Mouse (Mus musculus) layer of hippocampus, postnatal 14 days (tissue): ENCODE results near the gene Olfr804. TPM values are rescaled to one million over a fixed set of nuclear protein-coding genes. Genes with fewer than 3 reads are reported as not detected.

Experiments
- DNase-seq, 2 experiments: peaks; one replicate each; pipeline ENCODE4 v3.0.0; 2021 to 2022; ENCODE audit warnings: low spot score in 2 of 2, mixed read lengths in 1 of 2
- long read RNA-seq, 2 experiments: library from polyadenylated mRNA; stranded (forward); transcript quantifications; one replicate each; pipeline ENCODE4 v2.0.0; 2021
- microRNA-seq, 2 experiments: library from miRNA; unstranded; fragments of <30 nt; microRNA quantifications; one replicate each; pipeline ENCODE4 v1.2.0; 2021
- total RNA-seq, 2 experiments: library from RNA; stranded (reverse); gene quantifications; 2 replicates each; pipeline ENCODE4 v1.2.3; 2021

Gene Olfr804
- total RNA-seq, result not detected
- long read RNA-seq, experiment 1, result 0 reads
- long read RNA-seq, experiment 2, result 0 reads

GRCm38 (mm10) chr10:129702910-129703309 lies at the start of gene Olfr804:
TSS of gene Olfr804 (plus strand) at chr10:129703210.
- no peak for DNase-seq

DNA sequence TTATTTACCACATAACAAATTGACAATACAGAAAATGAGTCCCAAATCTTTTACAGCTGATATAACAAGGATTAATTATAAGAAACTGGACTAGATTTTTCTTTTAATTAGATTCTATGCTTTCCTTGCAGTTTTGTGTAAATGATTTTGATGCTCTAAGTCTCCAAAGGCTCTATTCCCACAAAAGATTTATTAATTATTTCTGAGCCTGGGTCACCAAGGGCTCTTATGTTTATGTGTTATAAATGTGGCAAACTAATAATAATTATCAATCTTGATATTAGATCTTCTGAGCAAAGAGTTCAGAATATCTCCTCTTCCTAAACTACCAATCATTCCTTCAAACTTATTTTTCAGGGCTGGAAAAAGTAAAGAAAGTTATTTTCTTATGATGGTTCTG lies 45.6 kb upstream of the Olfr804 start, which contains the start of gene Olfr800:
Olfr800 (plus strand) TSS at position 301 of the 400 bp plus-strand sequence.
- no peak for DNase-seq

DNA sequence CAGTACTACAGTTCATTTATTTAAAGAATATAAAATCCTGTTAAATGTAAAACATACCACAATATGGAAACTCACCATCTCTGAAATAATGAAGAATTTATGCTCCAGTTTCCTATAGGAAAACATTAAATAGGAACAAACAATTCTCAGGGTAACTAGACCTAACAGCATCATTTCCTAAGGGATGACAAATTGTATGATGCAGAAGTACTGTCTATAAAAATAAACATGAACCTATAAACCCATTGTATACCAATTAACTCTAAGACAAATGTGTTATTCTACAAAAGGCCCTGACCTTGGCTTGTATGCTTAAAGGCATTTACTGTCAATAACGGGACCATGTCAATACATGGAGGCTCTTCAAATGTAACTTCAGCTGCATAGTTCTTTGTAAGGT lies 29.2 kb upstream of the Olfr804 start, which contains the start of gene Olfr801:
Olfr801 (minus strand) TSS at position 101 of the 400 bp plus-strand sequence.
- no peak for DNase-seq

GRCm38 (mm10) chr10:129688069-129688468 lies 14.9 kb upstream of the Olfr804 start, which contains the start of gene Olfr802:
TSS of gene Olfr802 (minus strand) at chr10:129688169.
- no peak for DNase-seq

GRCm38 (mm10) chr10:129694186-129694585 lies 8.8 kb upstream of the Olfr804 start, which contains the start of gene Olfr803:
TSS of gene Olfr803 (minus strand) at chr10:129694286.
- no peak for DNase-seq

- no peak for DNase-seq
Observed at GRCm38 (mm10) chr10:129729275-129729674, 26.3 kb downstream of the Olfr804 start, which contains the start of gene Olfr805. TSS of gene Olfr805 (minus strand) at chr10:129729375.

DNA sequence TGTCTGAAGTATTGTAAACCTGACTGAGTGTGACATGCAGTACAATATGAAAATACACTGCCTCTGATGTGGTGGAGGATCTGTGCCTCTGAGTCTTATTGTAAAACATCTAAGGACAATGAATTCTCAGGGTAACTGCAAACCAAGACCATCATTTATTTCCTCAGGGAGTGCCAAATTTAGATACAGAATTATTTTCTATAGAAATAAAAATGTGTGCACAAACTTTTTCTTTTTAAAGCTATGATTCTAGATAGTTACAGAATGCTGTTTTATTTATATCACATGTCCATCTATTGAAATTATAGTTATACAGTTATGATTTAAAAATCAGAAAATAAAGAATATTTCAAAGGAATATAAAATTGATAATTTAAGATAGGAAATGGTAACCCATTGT lies 38.8 kb downstream of the Olfr804 start, which contains the start of gene Olfr806:
Olfr806 (minus strand) TSS at position 101 of the 400 bp plus-strand sequence.
- no peak for DNase-seq

- no peak for DNase-seq
Observed at GRCm38 (mm10) chr10:129757693-129758092, 54.7 kb downstream of the Olfr804 start, which contains the start of gene Olfr807. TSS of gene Olfr807 (minus strand) at chr10:129757793.

Small RNA genes lying within 50 kb of the gene (microRNA-seq; reads per million reads assigned to microRNA genes)
- 0 reads per million in 2 experiments for gene Gm24485

Other genes with a start within 250 kb of the Olfr804 start
- not detected for gene Olfr787, start 241.3 kb upstream of the Olfr804 start, total RNA-seq
- not detected for gene Olfr788, start 232.2 kb upstream of the Olfr804 start, total RNA-seq
- gene Olfr789, start 218.5 kb upstream of the Olfr804 start, total RNA-seq, result not detected
- not detected for gene Olfr790, start 204.7 kb upstream of the Olfr804 start, total RNA-seq
- gene Olfr791, start 181.4 kb upstream of the Olfr804 start, total RNA-seq, result not detected
- not detected for gene Olfr792, start 164.0 kb upstream of the Olfr804 start, total RNA-seq
- not detected for gene Olfr794, start 135.6 kb upstream of the Olfr804 start, total RNA-seq
- gene Olfr796, start 90.6 kb upstream of the Olfr804 start, total RNA-seq, result not detected
- not detected for gene Olfr798, start 75.3 kb upstream of the Olfr804 start, total RNA-seq
- gene Olfr799, start 65.7 kb upstream of the Olfr804 start, total RNA-seq, result not detected
- gene Olfr800, start 45.5 kb upstream of the Olfr804 start, total RNA-seq, result not detected
- not detected for gene Olfr801, start 29.3 kb upstream of the Olfr804 start, total RNA-seq
- gene Olfr802, start 15.0 kb upstream of the Olfr804 start, total RNA-seq, result under 1 TPM; 0.10 to 0.18 TPM
- not detected for gene Olfr803, start 8.9 kb upstream of the Olfr804 start, total RNA-seq
- not detected for gene Olfr805, start 26.2 kb downstream of the Olfr804 start, total RNA-seq
- gene Olfr806, start 38.7 kb downstream of the Olfr804 start, total RNA-seq, result not detected
- not detected for gene Olfr807, start 54.6 kb downstream of the Olfr804 start, total RNA-seq
- gene Olfr808, start 62.3 kb downstream of the Olfr804 start, total RNA-seq, result not detected
- not detected for gene Olfr809, start 71.4 kb downstream of the Olfr804 start, total RNA-seq
- gene Olfr810, start 91.7 kb downstream of the Olfr804 start, total RNA-seq, result not detected
- gene Olfr811, start 101.2 kb downstream of the Olfr804 start, total RNA-seq, result not detected
- gene Olfr812, start 142.9 kb downstream of the Olfr804 start, total RNA-seq, result not detected
- not detected for gene Olfr813, start 152.2 kb downstream of the Olfr804 start, total RNA-seq
- gene Olfr814, start 176.6 kb downstream of the Olfr804 start, total RNA-seq, result not detected
- not detected for gene Olfr815, start 202.7 kb downstream of the Olfr804 start, total RNA-seq
- not detected for gene Olfr816, start 212.4 kb downstream of the Olfr804 start, total RNA-seq
- gene Olfr818, start 245.9 kb downstream of the Olfr804 start, total RNA-seq, result not detected